ENCODE assay signal across 8 mouse cellular contexts in genomic region chr9:78846110-78846509, GRCm38 (mm10).
DNase-seq lines count a peak whose midpoint lies in the region; ATAC-seq lines count a peak whose summit lies in the region.

No protein-coding gene starts in this region.

- no peak for ATAC-seq in neural tube, embryonic 15.5 days (ENCODE audit: low FRiP score)
- no peak for ATAC-seq in embryonic facial prominence, embryonic 15.5 days (ENCODE audit: insufficient number of reproducible peaks, low FRiP score, low TSS enrichment, low read depth)

- no peak overlapping the region; the same call in 1 of the 2 replicates for H3K27ac ChIP-seq in neural tube, embryonic 15.5 days (replicated peaks)
- peak overlapping the region; percentile 28; the same call in 1 of the 2 replicates for H3K27ac ChIP-seq in embryonic facial prominence, embryonic 15.5 days (replicated peaks)

- no peaks in the 10 kb centered on the region for H3K4me1 ChIP-seq in neural tube, embryonic 15.5 days
- H3K4me1 ChIP-seq in embryonic facial prominence, embryonic 15.5 days = peaks cover 11% of the 10 kb centered on the region

- no peak overlapping the region for H3K9ac ChIP-seq in neural tube, embryonic 15.5 days (replicated peaks)
- H3K9ac ChIP-seq in embryonic facial prominence, embryonic 15.5 days = no peak overlapping the region

- no peaks in the 10 kb centered on the region for H3K27me3 ChIP-seq in neural tube, embryonic 15.5 days (replicated peaks)
- no peaks in the 10 kb centered on the region for H3K27me3 ChIP-seq in embryonic facial prominence, embryonic 15.5 days

- intact Hi-C loops in heart, postnatal 14 days (cut with DNase I) = no loop called here

- peak; percentile 15 for DNase-seq in neural tube, embryonic 10.5 days (ENCODE audit: extremely low spot score, low spot score)
- peak; percentile 7 to 12 for DNase-seq in heart, postnatal 14 days
- peak; percentile 3 for DNase-seq in yolk sac, embryonic 10.5 days (ENCODE audit: low spot score)
- no peak for DNase-seq in ovary, postnatal 14 days (ENCODE audit: low spot score)
- no peak for DNase-seq in layer of hippocampus, adult 8-10 months (ENCODE audit: low spot score in 2 of 2)
- DNase-seq in thymus, postnatal 14 days = no peak

- no peaks in the 10 kb centered on the region for H3K36me3 ChIP-seq in neural tube, embryonic 15.5 days
- H3K36me3 ChIP-seq in embryonic facial prominence, embryonic 15.5 days = no peaks in the 10 kb centered on the region

- no peak overlapping the region for H3K4me2 ChIP-seq in neural tube, embryonic 15.5 days
- no peak overlapping the region for H3K4me2 ChIP-seq in embryonic facial prominence, embryonic 15.5 days (replicated peaks)

- H3K9me3 ChIP-seq in neural tube, embryonic 15.5 days (replicated peaks) = no peaks in the 10 kb centered on the region
- no peaks in the 10 kb centered on the region for H3K9me3 ChIP-seq in embryonic facial prominence, embryonic 15.5 days (replicated peaks)

- H3K4me3 ChIP-seq in neural tube, embryonic 15.5 days (replicated peaks) = no peak overlapping the region
- no peak overlapping the region for H3K4me3 ChIP-seq in embryonic facial prominence, embryonic 15.5 days (replicated peaks)

- WGBS in neural tube, embryonic 15.5 days = 40% methylated on average over 7 of the region's 7 CpGs
- WGBS in embryonic facial prominence, embryonic 15.5 days = 39% methylated on average over 7 of the region's 7 CpGs

Comparison
In these comparisons a context has a peak if more than half of its experiments do, and no peak if none do; other contexts are left out.
1. DNase-seq: peak in neural tube, embryonic 10.5 days (single experiment), heart, postnatal 14 days (2 of 2) and yolk sac, embryonic 10.5 days (single experiment); none in ovary, postnatal 14 days (single experiment), layer of hippocampus, adult 8-10 months (0 of 2) and thymus, postnatal 14 days (single experiment).